Mouse (Mus musculus) forebrain, postnatal 0 days (tissue): ENCODE results near the gene Cdyl2. TPM values are rescaled to one million over a fixed set of nuclear protein-coding genes. Genes with fewer than 3 reads are reported as not detected.

Experiments used
- ATAC-seq: fragments of 200-750 bp; cut with Nextera tagmentation; 2 replicates; pipeline ENCODE4 v1.8.0; 2017; ENCODE audit warnings: mild to moderate bottlenecking, moderate library complexity
- DNase-seq: peaks from one replicate; pipeline ENCODE4 v3.0.0-alpha.2; 2015
- H3K27ac ChIP-seq: fragments of 300-500 bp; sonication (generic); 2 replicates; pipeline ENCODE4 v1.5.1; 2014; ENCODE audit warnings: low read depth, mild to moderate bottlenecking, antibody characterized with exemption, low read length, moderate library complexity, mixed read lengths
- H3K27me3 ChIP-seq: fragments of 300-500 bp; sonication (generic); 2 replicates; pipeline ENCODE4 v1.6.1; 2014; ENCODE audit warnings: mild to moderate bottlenecking, low read length, mixed read lengths; ENCODE audit not compliant: insufficient read depth
- H3K36me3 ChIP-seq: fragments of 300-500 bp; sonication (generic); 2 replicates; pipeline ENCODE4 v1.6.1; 2014; ENCODE audit warnings: mild to moderate bottlenecking, moderate library complexity; ENCODE audit not compliant: insufficient read depth
- H3K4me1 ChIP-seq: fragments of 300-500 bp; sonication (generic); 2 replicates; pipeline ENCODE4 v1.6.1; 2014; ENCODE audit warnings: antibody characterized with exemption; ENCODE audit not compliant: insufficient read depth
- H3K4me2 ChIP-seq: fragments of 300-500 bp; sonication (generic); 2 replicates; pipeline ENCODE4 v1.6.1; 2014; ENCODE audit warnings: low read depth, mild to moderate bottlenecking, moderate library complexity
- H3K4me3 ChIP-seq: fragments of 300-500 bp; sonication (generic); 2 replicates; pipeline ENCODE4 v1.5.1; 2014; ENCODE audit warnings: low read depth, low read length, mixed read lengths
- H3K9ac ChIP-seq: fragments of 300-500 bp; sonication (generic); 2 replicates; pipeline ENCODE4 v1.6.1; 2014; ENCODE audit warnings: mild to moderate bottlenecking
- H3K9me3 ChIP-seq: fragments of 300-500 bp; sonication (generic); 2 replicates; pipeline ENCODE4 v1.6.1; 2016; ENCODE audit warnings: low read length
- CTCF ChIP-seq: sonication (generic); IDR thresholded peaks from 2 replicates; pipeline ENCODE4 v1.5.1; 2016; ENCODE audit warnings: antibody characterized with exemption, control low read depth, low read depth
- WGBS: fragments of 180-500 bp; shearing (Covaris S2); extraction: QIAGEN DNeasy Blood & Tissue Kit; methylation state at CpG from one replicate; pipeline ENCODE4 v1.1.7; 2014; 5-methylcytosine and 5-hydroxymethylcytosine counted together
- polyA plus RNA-seq: library from polyadenylated mRNA; unstranded; fragments of >200 nt; fragmentation: Nextera tagmentation; extraction: Ambion mirVana; gene quantifications from 2 replicates; pipeline ENCODE4 v1.2.1, GENCODE M21; 2015
- total RNA-seq: library from RNA; depleted of rRNA; stranded (reverse); fragments of >200 nt; gene quantifications from 2 replicates; pipeline ENCODE4 v1.2.3, GENCODE M21; 2014

Cdyl2 gene
- total and polyA plus RNA-seq, 2 experiments from 2014 or later, result 10.8 to 11.9 TPM

DNA sequence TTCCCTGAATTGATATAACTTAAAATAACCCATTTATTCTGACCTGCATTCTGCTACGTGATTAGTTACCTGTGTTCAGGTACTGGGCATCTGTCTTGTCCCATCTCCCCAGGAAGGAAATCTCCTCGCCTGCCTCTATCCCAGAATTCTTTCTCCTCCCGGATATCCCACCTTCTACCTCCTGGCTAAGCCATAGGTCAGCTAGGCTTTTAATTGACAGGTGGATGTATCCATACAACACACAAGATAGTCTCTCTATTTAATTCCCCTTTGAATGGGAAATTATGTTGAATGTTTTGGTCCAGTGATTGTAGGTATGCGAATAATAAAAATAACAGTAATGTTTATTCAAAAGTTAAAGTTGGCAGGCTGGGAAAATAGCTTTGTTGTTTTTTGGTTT is 59.7 kb downstream of the Cdyl2 start:
- Histone ChIP-seq H3K4me2 (no peak overlapping the region), H3K27me3 (no peaks in the 10 kb centered on the region), H3K36me3 (no peaks in the 10 kb centered on the region), H3K9me3 (no peaks in the 10 kb centered on the region), H3K4me1 (no peaks in the 10 kb centered on the region), H3K27ac (no peak overlapping the region), H3K9ac (no peak overlapping the region), H3K4me3 (no peak overlapping the region)
- no peak for DNase-seq
- no peak for TF ChIP-seq CTCF
- WGBS, result 88% methylated on average over 4 of the region's 4 CpGs
- ATAC-seq, result no peak

DNA sequence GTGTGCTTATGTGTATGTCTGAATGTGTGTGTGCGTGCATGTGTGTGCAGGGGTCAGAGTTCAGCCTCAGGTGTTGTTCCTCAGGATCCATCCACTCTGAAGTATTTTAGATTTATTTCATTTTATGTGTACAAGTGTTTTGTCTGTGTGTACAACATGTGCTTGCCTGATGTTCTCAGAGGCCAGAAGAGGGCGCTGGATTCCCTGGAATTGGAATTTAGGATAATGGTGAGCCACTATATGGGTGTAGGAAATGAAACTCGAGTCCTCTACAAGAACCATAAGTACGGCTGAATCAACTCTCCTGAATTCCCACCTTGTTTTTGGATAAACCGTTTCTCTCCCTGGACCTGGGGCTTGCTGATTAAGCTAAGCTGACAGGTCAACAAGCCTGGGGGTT is 61.2 kb downstream of the Cdyl2 start:
- ATAC-seq (no peak), DNase-seq (peak; percentile 29)
- H3K27me3 ChIP-seq, result no peaks in the 10 kb centered on the region
- H3K9me3 ChIP-seq, result no peaks in the 10 kb centered on the region
- no peak overlapping the region for H3K27ac ChIP-seq
- no peak overlapping the region for H3K4me2 ChIP-seq
- no peaks in the 10 kb centered on the region for H3K36me3 ChIP-seq
- H3K9ac ChIP-seq, result no peak overlapping the region
- H3K4me3 ChIP-seq, result no peak overlapping the region
- TF ChIP-seq CTCF, result peak; percentile 45; the same call in 1 of the 2 replicates
- 64% methylated on average over 5 of the region's 5 CpGs for WGBS
- H3K4me1 ChIP-seq, result no peaks in the 10 kb centered on the region

DNA sequence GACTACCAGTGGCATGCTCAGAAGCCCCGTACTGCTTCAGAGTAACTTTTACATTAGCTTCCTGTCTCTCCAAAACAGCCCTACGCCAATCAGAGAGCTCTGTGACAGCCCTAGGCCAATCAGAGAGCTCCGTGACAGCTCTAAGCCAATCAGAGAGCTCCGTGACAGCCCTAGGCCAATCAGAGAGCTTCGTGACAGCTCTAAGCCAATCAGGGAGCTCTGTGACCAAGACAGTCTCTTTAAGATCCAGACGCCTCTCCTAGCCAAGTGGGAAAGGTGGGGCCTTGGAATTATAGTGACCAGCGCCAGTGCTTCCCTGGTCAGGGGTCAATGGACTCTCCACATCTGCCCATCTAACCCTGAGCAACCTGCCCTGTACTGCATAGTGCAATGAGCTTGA is 62.2 kb downstream of the Cdyl2 start:
- Histone ChIP-seq H3K27ac (no peak overlapping the region), H3K9ac (no peak overlapping the region), H3K4me1 (no peaks in the 10 kb centered on the region), H3K4me3 (no peak overlapping the region), H3K4me2 (no peak overlapping the region), H3K9me3 (no peaks in the 10 kb centered on the region), H3K36me3 (no peaks in the 10 kb centered on the region), H3K27me3 (no peaks in the 10 kb centered on the region)
- DNase-seq (no peak), ATAC-seq (no peak)
- TF ChIP-seq CTCF, result no peak
- WGBS, result 86% methylated on average over 7 of the region's 7 CpGs

DNA sequence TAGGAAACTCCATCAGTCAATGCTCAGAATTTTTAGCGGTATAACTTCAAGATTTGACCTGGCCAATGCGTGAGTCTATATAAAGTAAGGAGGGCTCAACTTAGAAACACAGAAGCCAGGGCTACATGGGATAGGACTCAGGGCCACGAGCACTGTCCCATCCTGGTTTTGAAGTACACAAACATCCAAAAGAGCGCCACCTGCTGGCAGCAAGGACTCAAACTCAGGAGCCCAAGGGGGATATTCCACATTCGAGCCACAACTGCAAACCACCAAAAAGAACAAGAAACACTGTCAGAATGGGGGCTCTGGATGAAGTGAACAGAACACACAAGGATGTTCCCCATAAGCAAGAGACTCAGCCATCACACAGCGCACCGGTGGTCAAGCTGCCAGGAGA is 63.8 kb downstream of the Cdyl2 start:
- Histone ChIP-seq H3K4me1 (no peaks in the 10 kb centered on the region), H3K27me3 (no peaks in the 10 kb centered on the region), H3K4me2 (no peak overlapping the region), H3K9me3 (no peaks in the 10 kb centered on the region), H3K27ac (no peak overlapping the region), H3K36me3 (no peaks in the 10 kb centered on the region), H3K4me3 (no peak overlapping the region), H3K9ac (no peak overlapping the region)
- no peak for ATAC-seq
- DNase-seq, result no peak
- no peak for TF ChIP-seq CTCF
- 95% methylated on average over 7 of the region's 7 CpGs for WGBS

DNA sequence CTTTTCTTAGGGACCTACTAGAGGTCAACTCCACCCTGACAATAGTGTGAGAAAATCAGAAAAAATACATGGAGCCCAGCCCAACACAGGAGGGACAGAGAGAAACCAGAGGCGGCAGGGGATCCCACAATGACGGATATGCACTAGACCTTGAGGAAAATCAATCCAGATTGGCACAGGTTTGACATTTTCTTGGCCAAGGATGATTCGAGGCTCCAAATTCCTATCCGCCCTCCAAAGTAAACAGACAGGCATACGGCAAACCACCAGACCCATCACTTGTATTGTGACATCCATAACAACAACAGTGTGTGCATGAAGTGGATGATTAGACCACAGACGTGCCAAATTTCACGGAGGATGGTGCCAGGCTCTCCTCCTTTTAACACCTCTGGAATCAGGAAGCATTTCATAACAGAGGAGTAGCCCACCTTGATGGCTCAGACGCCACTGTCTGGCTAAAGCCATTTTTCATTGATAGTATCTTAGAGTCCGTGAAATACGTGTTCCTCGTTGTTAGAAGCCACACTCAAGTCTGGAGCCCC is 65.9 kb downstream of the Cdyl2 start:
- H3K9ac ChIP-seq, result no peak overlapping the region
- no peaks in the 10 kb centered on the region for H3K36me3 ChIP-seq
- no peak overlapping the region for H3K4me2 ChIP-seq
- DNase-seq (peak; percentile 39), ATAC-seq (0 out of 2 replicates have a peak, but pooled peaks have one; percentile 34)
- no peak for TF ChIP-seq CTCF
- WGBS, result 65% methylated on average over 11 of the region's 11 CpGs
- no peaks in the 10 kb centered on the region for H3K9me3 ChIP-seq
- H3K27me3 ChIP-seq, result no peaks in the 10 kb centered on the region
- no peak overlapping the region for H3K4me3 ChIP-seq
- H3K4me1 ChIP-seq, result no peaks in the 10 kb centered on the region
- H3K27ac ChIP-seq, result no peak overlapping the region

DNA sequence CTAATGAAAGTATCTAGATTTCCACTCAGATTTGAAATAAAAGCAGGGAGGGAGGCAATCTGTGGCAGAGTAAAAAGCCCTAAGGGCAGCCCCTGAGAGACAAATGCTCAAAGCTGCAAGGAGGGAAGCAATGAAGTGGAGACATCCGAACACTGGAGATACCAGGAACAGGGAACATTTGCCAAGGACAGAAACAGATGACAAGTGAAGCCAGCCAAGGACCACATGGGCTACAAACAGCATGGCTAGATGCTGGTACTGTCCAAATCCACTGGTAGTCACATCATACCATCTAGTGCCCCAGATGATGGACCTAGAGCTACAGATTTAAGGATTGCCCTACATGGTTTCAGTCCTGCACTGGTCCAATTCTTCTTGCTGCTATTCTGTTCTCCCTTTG is 71.3 kb downstream of the Cdyl2 start:
- H3K36me3 ChIP-seq, result no peaks in the 10 kb centered on the region
- H3K9ac ChIP-seq, result no peak overlapping the region
- DNase-seq (no peak), ATAC-seq (no peak)
- H3K27me3 ChIP-seq, result no peaks in the 10 kb centered on the region
- no peak overlapping the region for H3K4me3 ChIP-seq
- 88% methylated on average over 1 of the region's 1 CpGs for WGBS
- H3K4me1 ChIP-seq, result no peaks in the 10 kb centered on the region
- no peak overlapping the region for H3K27ac ChIP-seq
- no peaks in the 10 kb centered on the region for H3K9me3 ChIP-seq
- H3K4me2 ChIP-seq, result no peak overlapping the region
- TF ChIP-seq CTCF, result no peak

DNA sequence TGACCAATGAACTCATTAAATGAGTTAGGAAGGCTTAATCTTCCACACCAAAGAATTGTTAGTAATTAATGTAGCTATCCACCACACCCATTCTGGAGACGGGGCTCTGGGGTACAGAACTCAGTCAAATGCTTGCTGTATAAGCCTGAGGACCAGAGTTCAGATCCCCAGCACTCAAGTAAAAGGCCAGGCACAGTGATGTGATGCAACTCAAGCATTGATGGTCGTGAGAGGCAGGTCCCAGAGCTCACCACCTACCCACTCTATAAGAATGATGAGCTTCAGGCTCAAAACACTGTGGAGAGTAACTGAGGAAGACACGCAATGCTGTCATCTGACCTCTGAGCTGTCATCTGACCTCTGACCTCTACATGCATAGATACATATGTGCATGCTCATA is 76.0 kb downstream of the Cdyl2 start:
- H3K4me2 ChIP-seq, result no peak overlapping the region
- H3K9me3 ChIP-seq, result no peaks in the 10 kb centered on the region
- ATAC-seq (no peak), DNase-seq (no peak)
- 81% methylated on average over 3 of the region's 3 CpGs for WGBS
- H3K9ac ChIP-seq, result no peak overlapping the region
- no peaks in the 10 kb centered on the region for H3K36me3 ChIP-seq
- H3K27me3 ChIP-seq, result no peaks in the 10 kb centered on the region
- H3K27ac ChIP-seq, result no peak overlapping the region
- TF ChIP-seq CTCF, result no peak
- H3K4me3 ChIP-seq, result no peak overlapping the region
- no peaks in the 10 kb centered on the region for H3K4me1 ChIP-seq
